Mouse (Mus musculus) hematopoietic stem cell, adult 5-6 weeks (primary cell): ENCODE measurements around the gene Dio2. TPM values are rescaled to one million over a fixed set of nuclear protein-coding genes. Genes with fewer than 3 reads are reported as not detected.
A peak's percentile ranks its signal among the peaks of the same experiment; 100 is the strongest.

Source experiments
- ATAC-seq, 2 experiments: fragments of 125-278 bp in 1 of 2; replicated peaks in 1 of 2; 2 replicates each; pipeline ENCODE4 v1.8.0; 2016 to 2017; ENCODE audit warnings: inconsistent platforms in 2 of 2, mild to moderate bottlenecking in 2 of 2, moderate number of reproducible peaks in 2 of 2, low read depth in 1 of 2, moderate TSS enrichment in 1 of 2; ENCODE audit not compliant: low FRiP score in 2 of 2, poor library complexity in 2 of 2, severe bottlenecking in 2 of 2, insufficient read depth in 1 of 2, low TSS enrichment in 1 of 2
- total RNA-seq: library from RNA; stranded (forward); fragments of 172-1452, 232-1000 nt; gene quantifications from 2 replicates; pipeline ENCODE4 v1.2.3, GENCODE M21; 2017

The Dio2 gene
- 8.3 and 9.2 TPM in 2 replicates for total RNA-seq

DNA sequence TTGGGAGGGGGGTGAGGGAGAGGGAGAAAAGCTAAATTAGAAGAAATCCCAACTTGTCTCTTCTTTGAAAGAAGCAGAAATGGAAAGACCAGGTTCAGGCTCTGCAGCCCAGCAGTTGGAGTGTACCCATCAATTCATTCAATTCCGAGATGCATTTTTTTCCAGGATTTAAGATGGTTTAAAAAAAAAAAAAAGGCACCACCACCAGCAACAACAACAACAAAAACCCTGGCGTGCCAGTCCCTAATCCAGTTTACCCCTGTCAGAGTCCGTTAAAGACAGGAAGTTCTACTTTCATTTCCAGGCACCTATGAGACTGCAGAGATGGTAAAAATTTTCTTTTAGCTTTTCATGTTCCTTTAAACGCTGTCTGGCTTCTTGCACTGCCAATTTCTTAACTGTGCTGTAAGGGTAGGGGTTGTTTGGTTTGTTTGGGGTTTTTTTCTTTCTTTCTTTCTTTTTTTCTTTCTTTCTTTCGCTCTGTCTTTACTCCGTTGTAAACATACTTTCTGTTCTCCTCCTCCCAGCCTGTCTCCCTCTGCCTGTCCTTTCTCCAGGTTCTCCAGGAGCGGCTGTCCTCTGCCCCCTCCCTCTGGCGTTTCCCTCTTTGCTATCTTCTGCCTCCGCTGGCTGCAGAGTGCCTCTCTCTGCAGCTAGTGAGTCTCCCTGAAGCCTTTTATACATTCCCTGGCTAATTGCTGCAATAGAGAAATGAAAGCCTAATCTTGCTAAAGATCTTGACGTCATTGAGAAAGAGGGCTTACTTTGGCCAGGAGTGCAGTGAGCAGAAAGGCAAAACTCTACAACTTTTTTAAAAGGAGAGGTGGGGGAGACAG is at the start of gene Dio2:
Gene Dio2 (minus strand): TSS at position 51 of the 836 bp plus-strand sequence.
- ATAC-seq: peak; percentile 52 to 62

DNA sequence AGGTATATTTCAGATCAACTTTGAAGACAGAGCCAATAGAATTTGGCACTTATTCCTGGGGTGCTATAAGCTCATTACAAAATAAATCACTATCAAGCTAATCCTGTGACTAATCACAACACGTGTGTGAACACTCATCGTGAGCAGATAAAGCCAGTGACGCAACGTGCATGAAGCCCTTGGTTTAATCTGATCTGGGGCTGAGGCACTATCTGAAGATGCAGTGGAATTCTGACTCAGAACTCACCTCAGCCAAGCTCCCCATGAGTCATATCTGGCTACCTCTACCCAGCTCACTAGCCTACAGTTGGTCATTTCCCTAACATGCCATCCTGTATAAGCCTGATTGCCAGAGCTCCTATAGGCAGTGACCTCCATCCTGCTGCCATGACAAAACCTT is 43.2 kb upstream of the Dio2 start:
- ATAC-seq: no peak

DNA sequence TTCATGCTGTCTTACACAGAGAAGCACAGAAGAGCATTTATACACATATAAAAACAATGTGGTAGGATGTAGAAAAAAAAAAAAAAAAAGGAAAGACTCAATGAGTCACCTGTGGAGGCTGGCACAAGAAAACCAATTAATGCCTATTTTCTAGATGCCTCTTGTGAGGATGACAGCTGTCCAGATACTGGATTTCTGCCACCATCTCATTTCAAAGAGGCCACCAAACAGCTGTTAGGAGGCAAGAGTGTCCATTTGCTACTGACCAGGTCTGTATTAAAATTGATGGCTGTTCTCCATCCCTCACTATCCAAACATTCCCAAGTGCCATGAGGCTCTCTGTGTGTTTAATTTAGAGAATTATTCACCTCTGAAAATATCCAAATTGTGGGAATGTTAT is 6.5 kb upstream of the Dio2 start:
- no peak for ATAC-seq

DNA sequence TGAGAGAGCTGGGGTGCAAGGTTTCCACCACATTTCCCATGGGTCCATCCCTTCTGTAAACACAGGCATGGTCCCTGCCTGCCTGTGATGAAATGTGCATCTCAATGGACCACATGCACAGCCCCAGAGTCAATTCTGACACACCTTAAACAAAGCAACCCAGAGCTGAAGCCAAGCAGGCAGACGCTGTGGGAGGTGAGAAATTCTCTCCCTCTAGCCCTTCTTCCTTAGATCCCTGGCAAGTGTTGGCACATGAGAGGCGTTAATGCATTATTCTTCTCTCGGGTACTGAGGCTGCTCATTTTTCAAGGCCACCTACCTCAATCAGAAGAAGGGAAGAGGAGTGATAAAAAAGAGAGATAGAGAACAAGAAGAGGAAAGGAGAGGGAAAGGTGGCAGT is 5.4 kb upstream of the Dio2 start:
- ATAC-seq: no peak

DNA sequence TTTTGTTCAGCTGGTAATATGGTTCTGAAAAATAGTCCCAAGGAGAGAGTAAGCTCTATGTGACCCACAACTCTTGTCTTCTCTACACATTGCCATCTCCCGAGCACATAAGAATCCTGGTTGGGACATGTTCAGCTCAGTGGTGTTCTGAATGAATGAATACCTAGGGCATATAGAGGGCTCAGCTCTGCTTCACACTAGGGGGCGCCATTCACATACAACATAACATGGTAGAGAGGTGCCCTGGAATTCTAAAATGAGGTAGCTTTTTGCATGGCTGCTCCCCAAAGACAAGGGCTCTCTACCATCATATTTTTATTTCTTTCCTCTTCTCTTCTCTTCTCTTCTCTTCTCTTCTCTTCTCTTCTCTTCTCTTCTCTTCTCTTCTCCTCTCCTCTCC is 2.2 kb upstream of the Dio2 start:
- ATAC-seq: peak; percentile 54 to 70

DNA sequence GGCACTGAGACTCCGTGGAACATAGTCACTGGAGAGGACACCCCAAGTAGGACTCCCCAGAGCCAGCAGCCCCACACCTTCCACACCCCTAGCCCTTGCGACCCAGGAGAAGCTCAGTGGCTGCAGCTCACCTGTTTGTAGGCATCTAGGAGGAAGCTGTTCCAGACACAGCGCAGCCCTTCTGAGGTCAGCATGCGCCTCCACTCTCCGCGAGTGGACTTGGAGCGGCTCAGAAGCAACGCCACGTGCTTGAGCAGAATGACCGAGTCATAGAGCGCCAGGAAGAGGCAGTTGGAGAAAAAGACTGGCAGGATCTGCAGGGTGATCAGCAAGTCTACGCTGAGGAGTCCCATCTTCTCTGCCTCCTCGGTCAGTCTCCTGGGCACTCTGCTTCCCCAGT is 306 bp downstream of the Dio2 start:
- ATAC-seq: peak; percentile 54 to 63

DNA sequence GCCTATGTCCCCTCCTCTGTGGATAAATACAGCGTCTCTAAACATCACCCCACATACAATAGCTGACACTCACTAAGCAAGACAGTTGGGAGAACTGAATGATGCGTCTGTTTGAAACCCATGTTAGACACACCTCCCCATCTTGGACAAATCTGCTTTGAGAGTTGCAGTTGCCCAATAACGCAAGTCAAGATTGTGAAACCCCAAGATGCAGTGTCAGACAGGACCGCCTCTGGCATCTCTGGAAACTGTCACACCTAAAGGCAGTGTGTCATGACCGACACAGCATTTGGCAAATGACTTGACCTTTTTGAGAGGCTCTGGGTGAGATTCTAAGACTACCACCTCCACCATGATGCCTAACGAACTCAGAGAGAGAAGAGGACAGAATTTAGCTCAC is 2.8 kb downstream of the Dio2 start:
- ATAC-seq: no peak; a peak in 1 of 4 replicates

DNA sequence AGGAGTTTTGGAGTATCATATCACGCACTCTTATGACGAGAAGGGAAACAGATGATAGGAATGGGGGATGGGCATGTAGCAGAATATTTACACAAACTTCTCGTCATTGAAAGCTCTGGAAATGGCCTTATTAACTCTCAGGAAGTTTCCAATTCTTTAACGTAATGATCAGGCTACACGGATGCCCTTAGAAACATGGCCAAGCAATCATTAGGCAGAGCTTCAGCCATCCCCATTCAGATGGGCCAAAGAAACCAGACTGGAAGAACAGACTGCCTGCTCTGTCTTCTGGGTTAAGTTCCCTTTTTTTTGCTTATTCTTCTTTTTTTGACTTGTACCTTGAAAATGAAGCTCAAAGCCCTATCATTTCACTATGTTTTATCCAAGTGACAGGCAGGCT is 3.7 kb downstream of the Dio2 start:
- no peak for ATAC-seq

DNA sequence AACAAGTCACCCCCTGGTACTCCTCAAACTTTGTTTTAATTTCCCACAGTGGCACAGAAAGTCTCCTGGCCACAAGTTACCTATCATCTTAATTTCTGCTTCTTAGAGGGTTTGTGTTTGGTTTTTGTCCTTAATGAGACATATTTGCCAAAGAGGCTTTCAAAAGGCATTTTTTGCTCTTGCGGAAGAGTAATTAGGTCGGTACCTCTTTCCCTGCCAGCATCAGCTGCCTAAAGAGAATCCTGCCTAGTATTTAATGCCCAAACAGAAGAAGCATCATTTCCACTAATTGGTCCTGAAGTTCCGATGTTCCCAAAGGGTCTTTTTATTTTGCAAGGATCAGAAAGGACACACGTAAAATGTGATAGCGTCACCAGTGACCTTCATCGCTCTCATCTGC is 4.5 kb downstream of the Dio2 start:
- no peak for ATAC-seq

DNA sequence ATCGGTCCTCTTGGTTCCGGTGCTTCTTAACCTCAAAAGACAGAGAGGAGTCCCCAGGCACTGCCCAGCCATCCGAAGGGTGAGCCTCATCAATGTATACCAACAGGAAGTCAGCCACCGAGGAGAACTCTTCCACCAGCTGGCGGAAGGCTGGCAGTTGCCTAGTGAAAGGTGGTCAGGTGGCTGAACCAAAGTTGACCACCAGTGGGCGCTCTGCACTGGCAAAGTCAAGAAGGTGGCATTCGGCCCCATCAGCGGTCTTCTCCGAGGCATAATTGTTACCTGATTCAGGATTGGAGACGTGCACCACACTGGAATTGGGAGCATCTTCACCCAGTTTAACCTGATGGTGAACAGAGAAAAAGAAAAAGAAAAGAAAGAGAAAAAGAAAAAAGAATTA is 8.6 kb downstream of the Dio2 start:
- ATAC-seq: peak; percentile 82 to 93

DNA sequence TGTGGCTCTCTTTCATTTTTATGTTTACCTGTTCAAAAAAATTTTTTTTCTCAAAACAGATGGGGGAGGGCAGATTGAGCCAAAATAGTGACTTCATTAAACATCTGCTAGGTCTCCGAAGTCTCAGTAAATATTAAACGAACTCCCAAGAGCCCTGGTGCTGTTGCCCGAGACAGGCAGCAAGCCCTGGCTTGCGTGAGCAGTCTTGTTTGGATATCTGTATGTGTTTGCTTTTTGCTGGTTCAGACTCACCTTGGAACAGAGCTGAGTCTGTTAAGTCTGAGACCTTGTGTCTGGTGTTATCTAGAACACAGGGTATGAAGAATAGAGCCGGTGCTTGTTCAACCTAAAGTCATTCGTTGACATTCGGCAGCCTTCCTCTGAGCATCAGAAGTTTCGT is 13.1 kb downstream of the Dio2 start:
- no peak for ATAC-seq

DNA sequence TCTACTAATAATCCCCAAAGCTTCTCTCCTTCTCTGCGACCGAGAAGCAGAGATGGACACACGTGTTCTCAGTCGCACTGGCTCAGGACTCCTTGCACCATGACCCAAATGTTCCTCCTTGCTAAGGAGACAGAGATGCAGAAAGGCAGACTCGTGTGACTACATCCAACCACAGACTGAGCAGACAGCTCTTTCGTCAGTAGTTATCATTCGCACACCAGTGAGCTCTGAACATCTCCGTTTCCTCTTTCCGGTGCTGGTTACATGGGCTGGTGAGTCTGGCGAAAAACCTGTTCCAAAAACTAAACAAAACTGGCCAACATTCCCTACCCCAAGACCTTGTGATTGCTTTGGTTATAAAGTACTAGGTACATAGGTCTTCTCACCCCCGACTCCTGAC is 13.6 kb downstream of the Dio2 start:
- ATAC-seq: peak in 1 of 2 experiments; percentile 44; a peak in 1 of 4 replicates

DNA sequence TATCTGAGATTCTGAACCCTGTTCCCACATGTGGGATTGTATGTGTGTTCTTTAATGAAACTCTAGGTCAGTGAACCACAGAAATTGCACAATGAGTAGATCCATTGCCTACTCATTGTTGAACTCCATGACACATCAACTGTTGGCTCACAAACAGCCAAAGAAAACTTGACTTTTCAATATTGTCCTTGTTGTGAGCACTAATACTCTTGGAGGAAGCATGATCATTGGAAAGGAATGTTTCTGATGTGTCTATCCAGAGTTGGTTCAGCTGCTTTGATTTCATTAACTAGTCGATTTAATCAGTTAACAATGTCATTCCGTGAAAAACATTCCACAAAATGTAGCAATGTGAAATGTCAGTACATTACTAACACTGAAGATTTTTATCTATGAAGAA is 44.1 kb downstream of the Dio2 start:
- no peak for ATAC-seq
